Comparison of ENCODE assay signal across 8 mouse cellular contexts in the genomic region with DNA sequence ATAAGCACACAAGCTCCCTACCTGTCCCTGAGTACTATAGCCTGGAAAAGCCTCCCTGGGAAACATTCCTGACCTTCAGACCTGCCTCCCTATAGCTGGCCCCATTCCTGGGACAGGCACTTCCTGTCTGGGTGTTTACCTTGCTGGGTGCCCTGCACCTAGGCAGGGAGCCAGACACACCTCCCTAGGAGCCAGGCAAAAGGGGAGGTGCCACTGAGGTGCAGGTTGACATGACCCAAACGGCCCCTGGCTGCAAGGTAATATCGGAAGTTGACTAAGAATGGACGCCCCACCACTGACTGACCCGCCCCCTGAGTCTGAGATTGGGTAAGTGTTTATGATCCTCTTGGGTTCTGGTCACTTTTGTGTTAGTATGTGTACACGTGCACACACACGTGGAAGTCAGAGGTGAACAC. TPM values are rescaled to one million over a fixed set of nuclear protein-coding genes. Genes with fewer than 3 reads are reported as not detected.
DNase-seq lines count a peak whose midpoint lies in the region; ATAC-seq and TF ChIP-seq lines count a peak whose summit lies in the region.

Gene Ngef (minus strand): TSS at position 71 of the 416 bp plus-strand sequence.

- H3K27ac ChIP-seq in cortical plate, adult 2 months (ENCODE audit: insufficient read depth, low read length) = no peak within 1 kb of the TSS
- peak within 1 kb of the TSS; percentile 81 for H3K27ac ChIP-seq in lung, postnatal 0 days (ENCODE audit: low read length)

- WGBS in large intestine, adult 2 months = 28% methylated on average over 6 of the region's 6 CpGs
- 22% methylated on average over 6 of the region's 6 CpGs for WGBS in lung, postnatal 0 days

- ATAC-seq in lung, postnatal 0 days = peak; percentile 86

- H3K4me2 ChIP-seq in lung, postnatal 0 days (replicated peaks; ENCODE audit: low read depth, low read length) = peak within 1 kb of the TSS; percentile 20

- TF ChIP-seq CTCF in cortical plate, adult 2 months (IDR thresholded peaks at IDR 0.05; ENCODE audit: extremely low read depth, insufficient read depth, low read length) = no peak
- TF ChIP-seq CTCF in lung, postnatal 0 days (IDR thresholded peaks at IDR 0.05) = no peak

- no peak for TF ChIP-seq POLR2A in cortical plate, adult 2 months (IDR thresholded peaks at IDR 0.05; ENCODE audit: extremely low read depth, insufficient read depth, low read length)

- H3K4me3 ChIP-seq in cortical plate, adult 2 months (ENCODE audit: insufficient read depth, low read length) = no peak within 1 kb of the TSS
- H3K4me3 ChIP-seq in lung, postnatal 0 days (ENCODE audit: low read depth, low read length) = no peak within 1 kb of the TSS

- no peaks in the 10 kb centered on the region for H3K9me3 ChIP-seq in lung, postnatal 0 days (ENCODE audit: low read length)

- intact Hi-C loops in gastrocnemius, postnatal 36 days (cut with DNase I) = no loop called here

- no peak for TF ChIP-seq EP300 in lung, postnatal 0 days (IDR thresholded peaks at IDR 0.05)

- no peaks in the 10 kb centered on the region for H3K36me3 ChIP-seq in lung, postnatal 0 days (ENCODE audit: insufficient read depth, low read length)

- H3K9ac ChIP-seq in lung, postnatal 0 days (replicated peaks; ENCODE audit: low read depth) = no peak within 1 kb of the TSS

- H3K4me1 ChIP-seq in cortical plate, adult 2 months (ENCODE audit: control insufficient read depth, insufficient read depth, low read length) = no peaks in the 10 kb centered on the region
- H3K4me1 ChIP-seq in lung, postnatal 0 days (ENCODE audit: insufficient read depth, low read depth, low read length) = peaks cover 7% of the 10 kb centered on the region; the same call in 1 of the 2 replicates

- H3K27me3 ChIP-seq in lung, postnatal 0 days (replicated peaks; ENCODE audit: insufficient read depth, low read length) = no peaks in the 10 kb centered on the region

- DNase-seq in adrenal gland, adult (ENCODE audit: inconsistent age in 2 of 2, low spot score in 1 of 2) = peak; percentile 10 to 36
- DNase-seq in adrenal gland, adult 18-20 months (ENCODE audit: low spot score in 2 of 2) = no peak
- peak; percentile 93 for DNase-seq in large intestine, adult 2 months (ENCODE audit: low read depth, low spot score)
- DNase-seq in lung, postnatal 0 days (ENCODE audit: low spot score) = peak; percentile 87
- DNase-seq in right cerebral cortex, postnatal 14 days = no peak
- no peak for DNase-seq in natural killer cell, adult 2 months (ENCODE audit: low spot score in 2 of 2)
- no peak for DNase-seq in gastrocnemius, postnatal 36 days

RNA-seq across cellular contexts. Expression of gene Ngef, which starts in this region (rescaled TPM):
- under 1 TPM; 0.56 to 0.80 TPM for total RNA-seq in adrenal gland, adult 18-20 months (2021)
- 293 and 323 TPM in 2 replicates for polyA plus RNA-seq in cortical plate, adult 2 months (2012; rRNA removed)
- 16.7 and 21.0 TPM in 2 replicates for polyA plus RNA-seq in large intestine, adult 2 months (2012; rRNA removed)
- polyA plus RNA-seq in lung, postnatal 0 days (2015; fragmentation: Nextera tagmentation; extraction: Ambion mirVana) = 3.8 and 5.9 TPM in 2 replicates
- total RNA-seq in gastrocnemius, postnatal 36 days (2021) = under 1 TPM; 0.26 to 0.32 TPM

Comparison
In these comparisons a context has a peak if more than half of its experiments do, and no peak if none do; other contexts are left out.
1. RNA of gene Ngef (polyA plus RNA-seq): 293 to 323 TPM in cortical plate, adult 2 months; 16.7 to 21.0 TPM in large intestine, adult 2 months and 3.8 to 5.9 TPM in lung, postnatal 0 days; every median in the first group is over 10 times any median in the second.
2. DNase-seq: peak in adrenal gland, adult (2 of 2), large intestine, adult 2 months (single experiment) and lung, postnatal 0 days (single experiment); none in adrenal gland, adult 18-20 months (0 of 2), right cerebral cortex, postnatal 14 days (single experiment), natural killer cell, adult 2 months (0 of 2) and gastrocnemius, postnatal 36 days (0 of 2).